Mouse (Mus musculus): ENCODE results near the gene Dtwd1. TPM values are rescaled to one million over a fixed set of nuclear protein-coding genes. Genes with fewer than 3 reads are reported as not detected.
"Not testable (repeated sequence)": the region's sequence is repeated elsewhere in the genome, so short reads cannot be mapped to it uniquely, and the experiment has no call there.

Gene Dtwd1
- 10 to 100 TPM; 16.6 to 20.5 (median 18.3) TPM for polyA plus RNA-seq (2017; shearing (Covaris generic))

- peak; percentile 93 for ATAC-seq
Measured at GRCm38 (mm10) chr2:126151855-126152571, at the start of gene Dtwd1, which contains the start of gene Fam227b. Gene Dtwd1, plus strand, starts transcription at chr2:126152141. Gene Fam227b, minus strand, starts transcription at chr2:126152004.

GRCm38 (mm10) chr2:126147723-126148122 is 4.2 kb upstream of the Dtwd1 start:
- no peak for ATAC-seq

- no peak for ATAC-seq
Measured at GRCm38 (mm10) chr2:126165277-126166018, 13.5 kb downstream of the Dtwd1 start.

GRCm38 (mm10) chr2:126166335-126166734 is 14.4 kb downstream of the Dtwd1 start:
- ATAC-seq = no peak

- no peak for ATAC-seq
Measured at GRCm38 (mm10) chr2:126166848-126167617, 15.1 kb downstream of the Dtwd1 start.

- ATAC-seq = no peak
Measured at GRCm38 (mm10) chr2:126171427-126171826, 19.5 kb downstream of the Dtwd1 start.

GRCm38 (mm10) chr2:126191306-126191705 is 39.4 kb downstream of the Dtwd1 start:
- ATAC-seq = no peak

GRCm38 (mm10) chr2:126192129-126192528 is 40.2 kb downstream of the Dtwd1 start:
- ATAC-seq = no peak

- ATAC-seq = no peak
Measured at GRCm38 (mm10) chr2:126195631-126196356, 43.9 kb downstream of the Dtwd1 start.

GRCm38 (mm10) chr2:126198971-126199370 is 47.0 kb downstream of the Dtwd1 start:
- no peak for ATAC-seq

- ATAC-seq = no peak
Measured at GRCm38 (mm10) chr2:126211011-126211680, 59.2 kb downstream of the Dtwd1 start.

- ATAC-seq = not testable (repeated sequence)
Measured at GRCm38 (mm10) chr2:126214800-126215199, 62.9 kb downstream of the Dtwd1 start, which contains the start of gene Gm17555. Gene Gm17555, plus strand, starts transcription at chr2:126215100.

Other genes with a start within 250 kb of the Dtwd1 start
- gene Fgf7, start 117.5 kb upstream of the Dtwd1 start, polyA plus RNA-seq (2017; shearing (Covaris generic)) = not detected
- under 1 TPM in 1 of 3 experiments, not detected in 2; 0.23 TPM for gene Fam227b, start 137 bp upstream of the Dtwd1 start, polyA plus RNA-seq (2017; shearing (Covaris generic))
- not detected for gene Gm17555, start 63.0 kb downstream of the Dtwd1 start, polyA plus RNA-seq (2017; shearing (Covaris generic))